In genomic region chr17:86283741-86284140, GRCm38 (mm10) we compare ENCODE assay signal across 7 mouse cellular contexts.
DNase-seq lines count a peak whose midpoint lies in the region; ATAC-seq and TF ChIP-seq lines count a peak whose summit lies in the region.

No protein-coding gene starts in this region.

- H3K9ac ChIP-seq in intestine, embryonic 16.5 days (ENCODE audit: low read depth, low read length): no peak overlapping the region; the same call in 1 of the 2 replicates
- no peak overlapping the region for H3K9ac ChIP-seq in neural tube, embryonic 15.5 days (replicated peaks)
- no peak overlapping the region for H3K9ac ChIP-seq in hindbrain, embryonic 11.5 days (ENCODE audit: low read depth, low read length)

- peaks cover 55% of the 10 kb centered on the region for H3K4me1 ChIP-seq in intestine, embryonic 16.5 days (ENCODE audit: control insufficient read depth, insufficient read depth, low read length)
- peaks cover 62% of the 10 kb centered on the region for H3K4me1 ChIP-seq in megakaryocyte, embryonic 14.5 days
- peaks cover 45% of the 10 kb centered on the region for H3K4me1 ChIP-seq in neural tube, embryonic 15.5 days
- H3K4me1 ChIP-seq in hindbrain, embryonic 11.5 days (replicated peaks; ENCODE audit: control insufficient read depth, insufficient read depth, low read length): no peaks in the 10 kb centered on the region

- no peak for ATAC-seq in intestine, embryonic 16.5 days
- ATAC-seq in neural tube, embryonic 15.5 days (ENCODE audit: low FRiP score): no peak
- no peak for ATAC-seq in hindbrain, embryonic 11.5 days (ENCODE audit: low FRiP score)

- 15% methylated on average over 5 of the region's 5 CpGs for WGBS in intestine, embryonic 16.5 days
- 29% methylated on average over 5 of the region's 5 CpGs for whole genome bisulfite sequencing in neural tube, embryonic 15.5 days
- WGBS in hindbrain, embryonic 11.5 days: 36% methylated on average over 5 of the region's 5 CpGs

- no peak overlapping the region for H3K4me3 ChIP-seq in layer of hippocampus, adult 2 months
- no peak overlapping the region for H3K4me3 ChIP-seq in intestine, embryonic 16.5 days (ENCODE audit: low read length)
- H3K4me3 ChIP-seq in megakaryocyte, embryonic 14.5 days (replicated peaks): peak overlapping the region; percentile 28
- no peak overlapping the region for H3K4me3 ChIP-seq in neural tube, embryonic 15.5 days (replicated peaks)
- no peak overlapping the region for H3K4me3 ChIP-seq in hindbrain, embryonic 11.5 days (ENCODE audit: low read depth, low read length)

- H3K36me3 ChIP-seq in intestine, embryonic 16.5 days (ENCODE audit: control insufficient read depth, insufficient read depth, low read length): no peaks in the 10 kb centered on the region
- peaks cover 8% of the 10 kb centered on the region for H3K36me3 ChIP-seq in megakaryocyte, embryonic 14.5 days (replicated peaks; ENCODE audit: low read length)
- no peaks in the 10 kb centered on the region for H3K36me3 ChIP-seq in neural tube, embryonic 15.5 days
- H3K36me3 ChIP-seq in hindbrain, embryonic 11.5 days (ENCODE audit: control insufficient read depth, insufficient read depth, low read length): no peaks in the 10 kb centered on the region

- TF ChIP-seq CTCF in layer of hippocampus, adult 2 months (conservative IDR thresholded peaks at IDR 0.05): no peak

- no peak overlapping the region for H3K4me2 ChIP-seq in intestine, embryonic 16.5 days (ENCODE audit: low read depth, low read length)
- no peak overlapping the region for H3K4me2 ChIP-seq in neural tube, embryonic 15.5 days
- no peak overlapping the region for H3K4me2 ChIP-seq in hindbrain, embryonic 11.5 days (replicated peaks; ENCODE audit: low read depth, low read length)

- DNase-seq in layer of hippocampus, adult 2 months (ENCODE audit: low spot score in 2 of 2): no peak
- DNase-seq in layer of hippocampus, postnatal 25 days (ENCODE audit: extremely low spot score in 1 of 2, low spot score in 1 of 2): no peak
- peak; percentile 56 to 67 for DNase-seq in cerebellum, postnatal 36 days
- DNase-seq in hindbrain, embryonic 11.5 days (ENCODE audit: low spot score): no peak

- H3K27me3 ChIP-seq in intestine, embryonic 16.5 days (replicated peaks; ENCODE audit: control insufficient read depth, insufficient read depth, low read length): no peaks in the 10 kb centered on the region
- peaks cover 17% of the 10 kb centered on the region for H3K27me3 ChIP-seq in megakaryocyte, embryonic 14.5 days (replicated peaks)
- no peaks in the 10 kb centered on the region for H3K27me3 ChIP-seq in neural tube, embryonic 15.5 days (replicated peaks)
- H3K27me3 ChIP-seq in hindbrain, embryonic 11.5 days (ENCODE audit: control insufficient read depth, insufficient read depth, low read length): no peaks in the 10 kb centered on the region

- no peaks in the 10 kb centered on the region for H3K9me3 ChIP-seq in intestine, embryonic 16.5 days (ENCODE audit: control insufficient read depth, low read length)
- H3K9me3 ChIP-seq in megakaryocyte, embryonic 14.5 days: no peaks in the 10 kb centered on the region
- no peaks in the 10 kb centered on the region for H3K9me3 ChIP-seq in neural tube, embryonic 15.5 days (replicated peaks)
- H3K9me3 ChIP-seq in hindbrain, embryonic 11.5 days (ENCODE audit: control insufficient read depth, low read length): no peaks in the 10 kb centered on the region

- H3K27ac ChIP-seq in layer of hippocampus, adult 2 months: peak overlapping the region; percentile 48; the same call in 1 of the 2 replicates
- H3K27ac ChIP-seq in intestine, embryonic 16.5 days (ENCODE audit: low read length): peak overlapping the region; percentile 77
- no peak overlapping the region for H3K27ac ChIP-seq in neural tube, embryonic 15.5 days (replicated peaks)
- H3K27ac ChIP-seq in hindbrain, embryonic 11.5 days (ENCODE audit: low read depth, low read length): no peak overlapping the region

Comparison
In these comparisons a context has a peak if more than half of its experiments do, and no peak if none do; other contexts are left out.
1. DNase-seq: peak in cerebellum, postnatal 36 days (2 of 2); none in layer of hippocampus, adult 2 months (0 of 2), layer of hippocampus, postnatal 25 days (0 of 2) and hindbrain, embryonic 11.5 days (single experiment).
2. H3K27ac ChIP-seq: peak in layer of hippocampus, adult 2 months (single experiment) and intestine, embryonic 16.5 days (single experiment); none in neural tube, embryonic 15.5 days (single experiment) and hindbrain, embryonic 11.5 days (single experiment).